Mouse (Mus musculus): ENCODE data around the gene Tab1. TPM values are rescaled to one million over a fixed set of nuclear protein-coding genes. Genes with fewer than 3 reads are reported as not detected.

Gene Tab1
- polyA plus RNA-seq, 1 experiment from 2014 or later, result 31.5 TPM

Other genes starting within 250 kb of the Tab1 start
- 43.2 and 52.8 TPM in 2 replicates for gene Apobec3, start 241.5 kb upstream of the Tab1 start, polyA plus RNA-seq (2015; fragmentation: Nextera tagmentation; extraction: Ambion mirVana)
- 3.1 and 4.3 TPM in 2 replicates for gene Cbx7, start 162.0 kb upstream of the Tab1 start, polyA plus RNA-seq (2015; fragmentation: Nextera tagmentation; extraction: Ambion mirVana)
- 7.2 and 7.7 TPM in 2 replicates for gene Pdgfb, start 118.2 kb upstream of the Tab1 start, polyA plus RNA-seq (2015; fragmentation: Nextera tagmentation; extraction: Ambion mirVana)
- 20.7 and 21.9 TPM in 2 replicates for gene Syngr1, start 41.8 kb upstream of the Tab1 start, polyA plus RNA-seq (2015; fragmentation: Nextera tagmentation; extraction: Ambion mirVana)
- gene Rpl3, start 41.3 kb upstream of the Tab1 start, polyA plus RNA-seq (2015; fragmentation: Nextera tagmentation; extraction: Ambion mirVana), result 994 and 1,049 TPM in 2 replicates
- gene Mgat3, start 40.6 kb downstream of the Tab1 start, polyA plus RNA-seq (2015; fragmentation: Nextera tagmentation; extraction: Ambion mirVana), result 3.9 and 4.3 TPM in 2 replicates
- 26.7 and 28.4 TPM in 2 replicates for gene Mief1, start 100.9 kb downstream of the Tab1 start, polyA plus RNA-seq (2015; fragmentation: Nextera tagmentation; extraction: Ambion mirVana)
- gene AC140267.1, start 102.7 kb downstream of the Tab1 start, polyA plus RNA-seq (2015; fragmentation: Nextera tagmentation; extraction: Ambion mirVana), result not detected in 2 replicates
- 117 and 121 TPM in 2 replicates for gene Atf4, start 122.1 kb downstream of the Tab1 start, polyA plus RNA-seq (2015; fragmentation: Nextera tagmentation; extraction: Ambion mirVana)
- 40.3 and 44.2 TPM in 2 replicates for gene Rps19bp1, start 131.2 kb downstream of the Tab1 start, polyA plus RNA-seq (2015; fragmentation: Nextera tagmentation; extraction: Ambion mirVana)
- gene Cacna1i, start 154.1 kb downstream of the Tab1 start, polyA plus RNA-seq (2015; fragmentation: Nextera tagmentation; extraction: Ambion mirVana), result not detected in 2 replicates

Data from lung, embryonic 16.5 days (tissue).